11 mouse cellular contexts compared by ENCODE assay signal in genomic region chr3:62271703-62272102, GRCm38 (mm10).
DNase-seq lines count a peak whose midpoint lies in the region; ATAC-seq lines count a peak whose summit lies in the region.
"Had no signal": no experiment of that assay in that cellular context is flagged by ENCODE, and none has a peak within 500 bp of the region (broad histone marks: within the 10 kb centered on the region; RNA-seq: fewer than 3 reads in every experiment).

No protein-coding gene starts in this region.

- DNase-seq in cerebellum, adult 9-11 months: peak; percentile 4
- no peak for DNase-seq in cerebellum, adult 11 months
- DNase-seq in right cerebral cortex, adult 2 months (ENCODE audit: low spot score in 2 of 2): peak; percentile 26 to 29
- no peak for DNase-seq in right cerebral cortex, postnatal 14 days
- peak; percentile 7 for DNase-seq in left cerebral cortex, postnatal 36 days (ENCODE audit: low spot score in 2 of 2)
- no peak for DNase-seq in gastrocnemius, adult 18-20 months (ENCODE audit: low spot score)
- DNase-seq: kidney, postnatal 36 days; lung, adult 2 months; spleen, adult 18-20 months had no signal

- no peak for ATAC-seq in granulocyte monocyte progenitor cell, adult 5-6 weeks (replicated peaks; ENCODE audit: poor library complexity, severe bottlenecking)
- ATAC-seq in megakaryocyte, adult 5-6 weeks (ENCODE audit: poor library complexity, severe bottlenecking): no peak

- intact Hi-C loops in left cerebral cortex, postnatal 36 days (cut with DNase I): no loop called here

Comparison
In these comparisons a context has a peak if more than half of its experiments do, and no peak if none do; other contexts are left out.
1. DNase-seq: peak in cerebellum, adult 9-11 months (single experiment), right cerebral cortex, adult 2 months (2 of 2) and left cerebral cortex, postnatal 36 days (2 of 2); none in cerebellum, adult 11 months (single experiment), right cerebral cortex, postnatal 14 days (single experiment) and gastrocnemius, adult 18-20 months (single experiment).